Mouse (Mus musculus): ENCODE results near the gene Rnf130. TPM values are rescaled to one million over a fixed set of nuclear protein-coding genes. Genes with fewer than 3 reads are reported as not detected.

Rnf130 gene
- total RNA-seq, 2 experiments from 2014 or later: 48.8 to 56.2 TPM

GRCm38 (mm10) chr11:50018848-50019247 lies 6.3 kb upstream of the Rnf130 start:
- DNase-seq: no peak
- intact Hi-C loops (cut with DNase I): no loop called here

- intact Hi-C loops (cut with DNase I): no loop called here
- DNase-seq: no peak
These were observed 3.1 kb upstream of the Rnf130 start for GRCm38 (mm10) chr11:50022085-50022484.

DNA sequence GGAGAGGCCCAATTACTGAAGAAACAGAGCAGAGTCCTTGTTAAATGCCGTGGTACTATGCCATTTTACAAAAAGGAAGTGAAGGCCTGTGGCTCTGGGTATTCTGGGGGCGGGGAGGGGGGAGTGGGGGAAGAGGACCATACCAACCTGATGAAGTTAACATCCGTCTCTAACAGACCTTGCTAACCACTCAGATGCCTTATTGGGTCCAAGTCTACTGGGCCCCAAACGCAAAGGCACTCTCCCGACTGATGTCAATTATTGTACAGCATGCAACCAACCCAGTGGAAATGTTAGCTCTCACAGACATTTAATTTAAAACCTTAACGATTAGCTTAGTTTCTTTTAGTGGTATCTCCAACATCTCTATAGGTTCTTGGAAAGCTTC lies 707 bp upstream of the Rnf130 start:
- DNase-seq: no peak
- intact Hi-C loops (cut with DNase I): no loop called here

DNA sequence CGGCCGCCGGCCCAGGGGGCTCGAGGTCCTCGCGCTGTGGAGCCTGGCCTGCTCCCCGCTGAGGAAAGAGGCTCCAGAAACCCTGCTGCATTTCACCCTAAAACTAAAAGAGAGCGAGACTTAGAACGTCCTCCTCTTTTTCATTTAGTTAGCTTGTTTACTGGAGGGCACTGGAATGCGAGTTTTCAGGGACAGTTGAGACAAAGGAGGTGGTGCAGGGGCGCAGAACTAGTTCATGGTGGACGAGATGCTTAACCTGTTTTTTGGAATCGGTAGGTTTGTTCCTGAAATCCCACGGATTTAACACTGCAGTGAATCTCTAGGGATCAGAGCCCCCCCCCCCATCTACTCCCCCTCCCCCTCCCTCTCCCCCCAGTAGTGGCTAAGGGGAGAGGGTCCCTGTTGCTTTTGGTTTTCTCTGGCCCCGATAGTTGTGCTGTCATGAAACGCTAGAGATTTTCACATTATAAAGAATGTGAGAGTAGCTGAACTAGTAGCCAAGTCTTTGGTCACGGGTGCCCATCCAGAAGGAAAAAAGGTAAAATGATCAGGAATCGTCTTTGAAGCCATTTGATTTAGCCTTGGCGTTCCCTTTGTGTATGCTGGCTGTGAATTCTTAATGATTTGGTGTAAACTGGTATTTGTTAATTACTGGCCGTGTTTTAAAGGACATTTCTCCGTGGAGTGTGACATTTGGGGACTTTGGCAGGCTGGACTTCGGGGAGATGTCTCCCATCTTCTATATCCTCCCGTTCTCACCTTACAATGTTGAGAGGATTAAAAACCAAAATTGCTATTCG lies 775 bp downstream of the Rnf130 start:
- DNase-seq: peak; percentile 15 to 20

GRCm38 (mm10) chr11:50026521-50027090 lies 1.5 kb downstream of the Rnf130 start:
- intact Hi-C loops (cut with DNase I): loop anchor here (5.0 kb wide), 2 partner anchors 41 to 81 kb away; no protein-coding TSS in a partner anchor
- peak in 1 of 2 experiments; percentile 18 for DNase-seq

More for the DNA sequence above, 775 bp downstream of the Rnf130 start:
- intact Hi-C loops (cut with DNase I): loop anchor here (1.0 to 5.0 kb wide), 3 partner anchors 41 to 104 kb away; no protein-coding TSS in a partner anchor

- no peak for DNase-seq
- intact Hi-C loops (cut with DNase I): loop anchor here (5.0 kb wide), 2 partner anchors 39 to 79 kb away; no protein-coding TSS in a partner anchor
These were observed 3.3 kb downstream of the Rnf130 start for GRCm38 (mm10) chr11:50028416-50028815.

GRCm38 (mm10) chr11:50034155-50034554 lies 9.0 kb downstream of the Rnf130 start:
- intact Hi-C loops (cut with DNase I): no loop called here

DNA sequence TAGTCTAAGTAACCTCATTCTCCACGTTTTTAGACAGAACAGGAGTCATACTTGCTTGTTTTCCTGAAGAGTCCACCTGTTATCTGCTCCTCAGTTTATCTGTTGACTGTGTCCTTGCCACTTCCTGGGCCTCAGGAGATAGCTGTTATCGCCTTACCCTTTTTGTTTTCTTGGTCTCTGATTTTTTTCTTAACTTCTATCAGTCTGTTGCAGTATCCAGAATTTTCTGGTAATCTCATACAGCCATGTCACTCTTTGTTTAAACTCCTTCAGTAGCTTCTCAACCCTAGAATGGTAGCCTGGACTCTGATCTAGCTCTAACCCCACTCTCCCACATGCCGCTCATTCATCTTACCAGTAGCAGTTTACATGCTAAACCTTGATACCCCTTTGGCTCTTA lies 10.6 kb downstream of the Rnf130 start:
- DNase-seq: no peak
- intact Hi-C loops (cut with DNase I): no loop called here

More at GRCm38 (mm10) chr11:50034155-50034554, 9.0 kb downstream of the Rnf130 start:
- DNase-seq: no peak

GRCm38 (mm10) chr11:50036781-50037460 lies 11.8 kb downstream of the Rnf130 start:
- intact Hi-C loops (cut with DNase I): no loop called here
- DNase-seq: no peak

DNA sequence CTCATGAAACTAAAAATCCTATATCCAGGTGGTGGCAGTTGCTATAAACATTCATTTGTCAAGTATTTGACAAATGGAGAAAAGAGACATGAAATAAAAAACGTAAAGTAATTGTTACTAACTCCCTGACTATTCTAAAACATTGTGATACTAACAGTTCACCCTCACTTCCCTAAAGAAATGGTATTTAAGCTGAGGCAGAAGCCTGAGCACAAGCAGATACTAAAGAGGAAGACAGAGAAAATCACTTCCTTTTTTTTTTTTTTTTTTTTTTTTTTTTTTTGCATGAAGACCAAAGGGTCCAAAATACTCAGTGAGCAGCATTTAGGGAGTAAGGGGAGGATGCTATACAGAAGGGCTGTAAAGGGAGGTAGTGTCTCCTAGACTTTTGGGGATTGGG lies 13.6 kb downstream of the Rnf130 start:
- no peak for DNase-seq
- intact Hi-C loops (cut with DNase I): no loop called here

- no peak for DNase-seq
- intact Hi-C loops (cut with DNase I): no loop called here
These were observed 16.0 kb downstream of the Rnf130 start for GRCm38 (mm10) chr11:50041148-50041547.

DNA sequence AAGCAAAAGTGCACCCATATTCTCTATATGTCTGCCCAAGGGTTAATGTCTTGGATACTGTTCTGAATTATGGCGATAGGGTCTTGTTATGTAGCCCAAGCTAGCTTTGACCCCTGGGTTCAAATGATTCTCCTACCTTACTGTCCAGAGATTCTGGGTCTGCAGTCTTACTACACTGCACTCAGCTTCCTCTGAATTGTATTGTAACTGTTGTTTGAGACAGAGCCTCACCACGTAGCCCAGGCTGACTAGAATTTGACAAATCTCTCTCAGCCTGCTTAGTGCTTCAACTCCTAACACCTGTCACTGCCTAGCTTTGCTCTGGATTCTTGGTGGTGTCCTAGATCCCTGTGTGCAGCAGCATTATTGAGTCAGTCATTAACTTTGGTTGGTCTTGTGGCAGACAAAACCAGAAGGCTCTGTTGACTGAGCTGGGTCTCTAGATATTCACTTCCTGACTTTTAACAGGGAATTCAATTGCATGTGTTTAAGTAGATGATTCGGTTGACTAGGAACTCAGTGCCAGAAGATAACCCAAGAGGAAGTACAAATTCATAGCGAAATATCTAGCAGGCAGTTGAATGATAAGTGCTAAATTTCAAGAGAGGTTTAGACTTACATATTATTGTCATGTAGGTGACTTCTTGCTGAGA lies 17.3 kb downstream of the Rnf130 start:
- intact Hi-C loops (cut with DNase I): no loop called here
- DNase-seq: no peak

- intact Hi-C loops (cut with DNase I): no loop called here
- DNase-seq: no peak
These were observed 19.3 kb downstream of the Rnf130 start for GRCm38 (mm10) chr11:50044454-50044853.

GRCm38 (mm10) chr11:50047610-50048009 lies 22.5 kb downstream of the Rnf130 start:
- DNase-seq: no peak
- intact Hi-C loops (cut with DNase I): no loop called here

DNA sequence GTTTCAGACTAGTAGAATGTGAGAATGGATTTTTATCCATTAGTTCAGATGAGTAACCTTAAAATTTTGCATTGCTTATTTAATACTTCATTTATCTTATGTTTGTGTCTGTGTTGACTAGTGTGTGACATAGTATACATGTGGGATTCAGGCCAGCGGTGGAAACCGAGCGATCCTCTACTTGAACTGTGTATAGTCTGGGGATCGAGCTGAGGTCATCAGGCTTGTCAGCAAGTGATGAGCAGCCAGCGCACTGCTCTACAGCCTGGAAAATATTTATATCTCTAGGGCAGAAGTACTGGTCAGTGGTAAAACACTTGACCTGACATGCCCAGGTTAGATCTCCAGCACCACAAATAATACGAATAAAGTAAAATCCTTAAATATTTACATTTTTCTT lies 23.0 kb downstream of the Rnf130 start:
- intact Hi-C loops (cut with DNase I): no loop called here
- no peak for DNase-seq

- intact Hi-C loops (cut with DNase I): no loop called here
- DNase-seq: no peak
These were observed 25.2 kb downstream of the Rnf130 start for GRCm38 (mm10) chr11:50050392-50050791.

- intact Hi-C loops (cut with DNase I): no loop called here
- no peak for DNase-seq
These were observed 32.6 kb downstream of the Rnf130 start for GRCm38 (mm10) chr11:50057713-50058112.

- intact Hi-C loops (cut with DNase I): no loop called here
- no peak for DNase-seq
These were observed 33.1 kb downstream of the Rnf130 start for GRCm38 (mm10) chr11:50058277-50058676.

- no peak for DNase-seq
- intact Hi-C loops (cut with DNase I): no loop called here
These were observed 33.9 kb downstream of the Rnf130 start for GRCm38 (mm10) chr11:50059045-50059444.

- DNase-seq: peak in 1 of 2 experiments; percentile 12
These were observed 37.0 kb downstream of the Rnf130 start for GRCm38 (mm10) chr11:50062116-50062515.

GRCm38 (mm10) chr11:50066088-50066487 lies 40.9 kb downstream of the Rnf130 start:
- intact Hi-C loops (cut with DNase I): loop anchor here (5.0 kb wide), 1 partner anchor 39 kb away; the partner anchor contains the start of gene Rnf130
- DNase-seq: peak; percentile 19 to 20

More at GRCm38 (mm10) chr11:50062116-50062515, 37.0 kb downstream of the Rnf130 start:
- intact Hi-C loops (cut with DNase I): no loop called here

All from heart, postnatal 10 days (tissue).